Mouse (Mus musculus) heart, embryonic 10.5 days (tissue): ENCODE data around the gene Gm614. TPM values are rescaled to one million over a fixed set of nuclear protein-coding genes. Genes with fewer than 3 reads are reported as not detected.

ENCODE experiments used
- DNase-seq: peaks from one replicate; pipeline ENCODE4 v3.0.0-alpha.2; 2017; ENCODE audit warnings: low spot score
- H3K27ac ChIP-seq: fragments of 300-500 bp; sonication (generic); 2 replicates; pipeline ENCODE4 v1.5.1; 2016; ENCODE audit warnings: mild to moderate bottlenecking
- H3K27me3 ChIP-seq: fragments of 300-500 bp; sonication (generic); 2 replicates; pipeline ENCODE4 v1.6.1; 2016; ENCODE audit warnings: mild to moderate bottlenecking; ENCODE audit not compliant: poor library complexity, insufficient read depth, severe bottlenecking
- H3K36me3 ChIP-seq: fragments of 300-500 bp; sonication (generic); 2 replicates; pipeline ENCODE4 v1.6.1; 2016; ENCODE audit warnings: mild to moderate bottlenecking, moderate library complexity
- H3K4me1 ChIP-seq: fragments of 300-500 bp; sonication (generic); 2 replicates; pipeline ENCODE4 v1.6.1; 2016; ENCODE audit warnings: mild to moderate bottlenecking
- H3K4me3 ChIP-seq: fragments of 300-500 bp; sonication (generic); 2 replicates; pipeline ENCODE4 v1.5.1; 2016; ENCODE audit warnings: mild to moderate bottlenecking, moderate library complexity
- H3K9me3 ChIP-seq: fragments of 300-500 bp; sonication (generic); 2 replicates; pipeline ENCODE4 v1.6.1; 2016; ENCODE audit warnings: mild to moderate bottlenecking, moderate library complexity
- WGBS: fragments of 180-500 bp; shearing (Covaris S2); methylation state at CpG from one replicate; pipeline ENCODE4 v1.1.7; 2016; 5-methylcytosine and 5-hydroxymethylcytosine counted together
- polyA plus RNA-seq: library from polyadenylated mRNA; unstranded; fragments of >200 nt; fragmentation: Nextera tagmentation; extraction: Ambion mirVana; gene quantifications from 2 replicates; pipeline ENCODE4 v1.2.1, GENCODE M21; 2016

Gene Gm614
- polyA plus RNA-seq, 1 experiment from 2014 or later: not detected

DNA sequence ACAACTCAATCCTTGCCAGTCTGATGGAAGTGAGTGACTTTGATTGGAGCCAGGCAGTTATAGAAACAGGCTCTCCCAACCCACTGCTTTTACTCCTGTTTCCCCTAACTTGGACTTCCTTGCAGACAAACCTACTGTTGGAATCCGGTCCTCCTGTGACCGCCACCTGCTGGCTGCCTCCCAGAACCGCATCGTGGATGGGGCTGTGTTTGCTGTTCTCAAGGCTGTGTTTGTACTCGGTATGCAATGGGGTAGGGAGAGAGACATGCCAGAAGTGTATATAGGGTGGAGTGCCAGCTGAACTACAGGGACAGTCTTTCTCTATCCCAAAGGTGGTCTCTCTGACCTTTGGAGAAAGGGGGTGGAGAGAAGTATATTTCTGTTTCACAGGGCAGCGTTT lies 21.7 kb upstream of the Gm614 start:
- Histone ChIP-seq H3K9me3 (no peaks in the 10 kb centered on the region), H3K27me3 (peaks cover 5% of the 10 kb centered on the region; the same call in 1 of the 2 replicates), H3K4me1 (no peaks in the 10 kb centered on the region), H3K36me3 (peaks cover 98% of the 10 kb centered on the region), H3K27ac (no peak overlapping the region), H3K4me3 (no peak overlapping the region)
- 24% methylated on average over 6 of the region's 6 CpGs for WGBS
- DNase-seq: no peak

DNA sequence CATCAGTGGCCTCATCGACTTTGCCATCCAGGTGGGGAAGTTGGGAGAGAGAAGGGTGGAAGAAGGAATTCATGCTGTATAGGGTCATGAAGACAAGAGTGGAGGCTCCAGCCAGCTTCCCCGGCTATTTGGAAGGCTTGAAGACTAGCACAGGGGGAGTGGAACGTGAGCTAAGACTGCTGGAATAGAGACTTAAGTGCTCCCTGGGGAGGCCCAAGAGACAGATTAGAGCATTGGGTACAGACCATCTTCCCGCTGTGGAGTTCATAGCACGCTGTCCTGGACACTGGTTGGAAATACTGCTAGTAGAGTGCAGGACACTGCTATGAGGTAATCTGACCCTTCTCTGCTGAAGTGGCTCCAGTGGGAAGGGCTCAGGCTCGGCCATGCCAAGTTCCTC lies 19.0 kb upstream of the Gm614 start:
- H3K27ac ChIP-seq: no peak overlapping the region
- H3K4me3 ChIP-seq: no peak overlapping the region
- no peaks in the 10 kb centered on the region for H3K4me1 ChIP-seq
- DNase-seq: no peak
- H3K9me3 ChIP-seq: no peaks in the 10 kb centered on the region
- 79% methylated on average over 6 of the region's 6 CpGs for WGBS
- peaks cover 97% of the 10 kb centered on the region for H3K36me3 ChIP-seq
- H3K27me3 ChIP-seq: no peaks in the 10 kb centered on the region

DNA sequence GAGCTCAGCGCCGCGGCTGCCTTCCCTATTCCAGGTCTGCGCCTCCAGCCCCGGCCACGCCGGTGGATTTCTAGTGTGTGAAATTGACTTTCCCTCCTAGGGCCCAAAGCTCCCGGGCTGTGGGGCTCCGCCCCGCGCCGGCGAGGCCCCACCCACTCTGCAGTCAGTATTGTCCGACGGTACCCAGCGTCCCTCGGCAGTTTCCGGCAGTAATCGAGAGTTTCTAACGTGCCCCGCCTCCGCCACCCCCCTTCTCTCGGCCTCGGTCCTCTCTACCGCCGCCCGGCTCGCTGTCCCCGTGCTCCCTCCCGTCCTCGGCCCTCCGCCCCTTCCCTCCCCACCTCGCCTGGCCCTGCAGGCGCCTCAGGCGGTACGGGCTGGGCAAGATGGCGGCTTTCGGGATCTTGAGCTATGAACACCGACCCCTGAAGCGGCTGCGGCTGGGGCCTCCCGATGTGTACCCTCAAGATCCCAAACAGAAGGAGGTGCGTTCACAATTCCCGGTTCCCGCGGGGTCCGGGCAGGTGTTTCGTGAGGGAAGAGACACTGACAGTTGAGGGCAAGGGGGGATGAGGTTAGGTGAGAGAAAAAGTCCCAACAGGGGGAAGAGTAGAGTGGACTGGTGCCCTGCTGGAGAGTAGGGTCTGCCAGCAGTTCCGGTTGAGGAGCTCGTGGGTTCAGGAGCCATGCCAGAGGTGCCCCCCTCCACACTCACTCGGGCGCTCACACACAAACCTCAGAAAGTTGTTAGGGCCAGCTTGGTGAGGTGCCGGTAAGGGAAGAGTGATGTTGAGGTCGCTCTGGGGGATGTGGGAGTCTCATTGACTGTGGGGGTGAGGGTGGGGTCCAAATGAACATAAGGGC lies 10.3 kb upstream of the Gm614 start, which contains the start of gene Med12:
TSS of gene Med12 (plus strand) at position 156 of the 864 bp plus-strand sequence.
- Histone ChIP-seq H3K4me1 (peaks cover 4% of the 10 kb centered on the region; the same call in 1 of the 2 replicates), H3K27me3 (peaks cover 17% of the 10 kb centered on the region; the same call in 1 of the 2 replicates), H3K27ac (peak within 1 kb of the TSS; percentile 84), H3K4me3 (peak within 1 kb of the TSS; percentile 58), H3K9me3 (no peaks in the 10 kb centered on the region), H3K36me3 (peaks cover 30% of the 10 kb centered on the region)
- 16% methylated on average over 54 of the region's 54 CpGs for WGBS
- DNase-seq: peak; percentile 95

DNA sequence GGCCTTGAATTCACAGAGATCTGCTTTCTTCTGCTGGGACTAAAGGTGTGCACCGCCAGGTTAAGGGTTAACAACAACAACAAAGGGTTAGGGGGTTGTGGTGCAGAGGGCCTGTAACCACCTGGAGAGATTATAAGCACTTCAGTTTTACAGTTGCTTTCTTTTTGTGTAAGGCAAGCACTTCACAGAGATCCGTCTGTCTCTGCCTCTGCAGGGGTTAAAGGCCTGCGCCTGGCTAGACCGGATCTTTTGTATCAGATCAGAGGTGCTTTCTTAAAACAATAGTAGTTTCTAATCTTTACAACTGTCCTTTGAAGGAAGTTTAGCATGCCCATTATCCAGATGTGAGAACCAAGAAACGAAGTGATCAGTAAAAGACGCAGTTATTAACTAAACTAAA lies 9.6 kb upstream of the Gm614 start:
- DNase-seq: no peak
- WGBS: 23% methylated on average over 6 of the region's 6 CpGs
- Histone ChIP-seq H3K27ac (peak overlapping the region; percentile 84), H3K9me3 (no peaks in the 10 kb centered on the region), H3K36me3 (peaks cover 23% of the 10 kb centered on the region), H3K27me3 (peaks cover 17% of the 10 kb centered on the region; the same call in 1 of the 2 replicates), H3K4me1 (peaks cover 7% of the 10 kb centered on the region; the same call in 1 of the 2 replicates), H3K4me3 (peak overlapping the region; percentile 58)

DNA sequence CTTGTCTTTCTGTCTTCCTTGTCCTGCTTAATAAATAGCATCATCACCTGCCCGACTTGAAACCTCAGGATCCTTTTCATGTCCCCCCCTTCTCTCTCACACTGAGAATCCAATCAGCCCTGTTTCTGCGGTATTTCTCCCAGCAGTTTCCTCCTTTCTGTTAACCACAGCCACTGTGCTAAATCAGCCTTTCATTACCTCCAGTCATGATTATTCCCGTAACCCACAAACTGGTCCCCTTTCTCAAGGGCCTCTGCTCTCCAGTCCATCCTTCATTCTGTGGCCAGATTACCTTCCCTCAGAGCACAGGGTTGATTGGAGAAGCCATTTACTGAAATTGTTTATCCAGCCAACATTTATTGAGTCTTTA lies 4.9 kb upstream of the Gm614 start, which contains the start of gene Gm20489:
TSS of gene Gm20489 (minus strand) at position 269 of the 370 bp plus-strand sequence.
- Histone ChIP-seq H3K4me3 (0 out of 2 replicates have a peak within 1 kb of the TSS, but pooled peaks have one; percentile 1), H3K27me3 (peaks cover 7% of the 10 kb centered on the region; the same call in 1 of the 2 replicates), H3K27ac (0 out of 2 replicates have a peak within 1 kb of the TSS, but pooled peaks have one; percentile 29), H3K9me3 (no peaks in the 10 kb centered on the region), H3K36me3 (no peaks in the 10 kb centered on the region), H3K4me1 (peaks cover 18% of the 10 kb centered on the region)
- 43% methylated on average over 3 of the region's 3 CpGs for WGBS
- DNase-seq: no peak

DNA sequence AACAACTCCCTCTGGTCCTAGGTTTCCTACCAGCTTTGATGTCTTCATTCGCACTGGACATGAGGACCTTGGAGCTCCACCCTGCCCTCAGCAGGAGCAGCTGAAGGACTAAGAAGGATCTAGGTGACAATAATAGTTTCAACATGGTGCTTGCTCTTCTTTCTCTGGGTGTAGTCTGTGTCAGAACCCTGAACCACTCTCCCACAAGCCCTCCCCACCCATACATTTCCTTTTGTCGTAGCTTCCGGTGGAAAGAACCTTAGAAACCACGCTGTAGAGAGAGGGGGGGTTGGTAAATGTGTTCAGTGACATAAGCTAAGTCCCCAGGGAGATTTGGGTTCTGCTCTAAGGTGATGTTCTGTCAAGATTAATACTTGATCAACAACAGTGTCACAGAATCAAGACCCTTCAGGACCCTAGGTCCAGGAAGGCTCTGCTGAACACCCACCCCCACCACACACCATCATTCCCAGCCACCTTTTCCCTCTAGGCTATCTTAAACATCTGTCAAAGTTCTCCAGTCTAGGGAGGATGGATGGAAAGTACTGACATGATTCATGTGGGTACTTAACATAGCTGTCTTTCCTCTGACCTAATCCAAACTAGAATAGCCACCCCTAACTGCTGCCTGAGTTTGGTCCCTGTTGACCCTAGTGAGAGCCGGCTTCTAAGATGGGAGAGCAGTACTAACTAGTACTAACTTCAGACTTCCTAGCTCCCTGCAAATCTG lies 4.4 kb upstream of the Gm614 start, which contains the start of gene Il2rg:
TSS of gene Il2rg (minus strand) at position 231 of the 730 bp plus-strand sequence.
- Histone ChIP-seq H3K27ac (0 out of 2 replicates have a peak within 1 kb of the TSS, but pooled peaks have one; percentile 29), H3K9me3 (no peaks in the 10 kb centered on the region), H3K4me3 (0 out of 2 replicates have a peak within 1 kb of the TSS, but pooled peaks have one; percentile 1), H3K27me3 (peaks cover 4% of the 10 kb centered on the region; the same call in 1 of the 2 replicates), H3K36me3 (no peaks in the 10 kb centered on the region), H3K4me1 (peaks cover 18% of the 10 kb centered on the region)
- 59% methylated on average over 5 of the region's 5 CpGs for WGBS
- peak; percentile 33 for DNase-seq

DNA sequence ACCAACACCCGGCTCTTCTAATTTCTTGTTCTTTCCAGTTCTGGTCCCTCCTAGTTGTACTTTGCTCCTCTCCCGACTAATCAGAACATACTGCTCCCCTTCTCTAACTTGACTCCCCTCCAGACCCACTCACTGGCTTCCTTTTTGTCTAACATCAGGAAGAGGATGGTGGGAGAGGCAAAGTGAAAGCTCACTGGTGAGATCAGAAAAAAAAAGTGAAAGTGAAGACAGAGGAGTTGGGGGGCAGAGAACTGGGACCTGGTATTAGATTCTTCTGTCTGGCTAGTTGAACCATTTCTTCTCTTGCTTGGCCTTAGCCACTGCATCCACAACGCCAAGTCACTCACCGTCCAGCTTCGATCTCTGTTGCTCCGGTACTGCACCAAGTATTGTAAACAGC lies 2.8 kb upstream of the Gm614 start:
- H3K36me3 ChIP-seq: no peaks in the 10 kb centered on the region
- H3K9me3 ChIP-seq: no peaks in the 10 kb centered on the region
- H3K4me1 ChIP-seq: peaks cover 18% of the 10 kb centered on the region
- no peak for DNase-seq
- no peaks in the 10 kb centered on the region; the same call in 1 of the 2 replicates for H3K27me3 ChIP-seq
- H3K4me3 ChIP-seq: no peak overlapping the region
- H3K27ac ChIP-seq: no peak overlapping the region
- WGBS: 92% methylated on average over 6 of the region's 6 CpGs

DNA sequence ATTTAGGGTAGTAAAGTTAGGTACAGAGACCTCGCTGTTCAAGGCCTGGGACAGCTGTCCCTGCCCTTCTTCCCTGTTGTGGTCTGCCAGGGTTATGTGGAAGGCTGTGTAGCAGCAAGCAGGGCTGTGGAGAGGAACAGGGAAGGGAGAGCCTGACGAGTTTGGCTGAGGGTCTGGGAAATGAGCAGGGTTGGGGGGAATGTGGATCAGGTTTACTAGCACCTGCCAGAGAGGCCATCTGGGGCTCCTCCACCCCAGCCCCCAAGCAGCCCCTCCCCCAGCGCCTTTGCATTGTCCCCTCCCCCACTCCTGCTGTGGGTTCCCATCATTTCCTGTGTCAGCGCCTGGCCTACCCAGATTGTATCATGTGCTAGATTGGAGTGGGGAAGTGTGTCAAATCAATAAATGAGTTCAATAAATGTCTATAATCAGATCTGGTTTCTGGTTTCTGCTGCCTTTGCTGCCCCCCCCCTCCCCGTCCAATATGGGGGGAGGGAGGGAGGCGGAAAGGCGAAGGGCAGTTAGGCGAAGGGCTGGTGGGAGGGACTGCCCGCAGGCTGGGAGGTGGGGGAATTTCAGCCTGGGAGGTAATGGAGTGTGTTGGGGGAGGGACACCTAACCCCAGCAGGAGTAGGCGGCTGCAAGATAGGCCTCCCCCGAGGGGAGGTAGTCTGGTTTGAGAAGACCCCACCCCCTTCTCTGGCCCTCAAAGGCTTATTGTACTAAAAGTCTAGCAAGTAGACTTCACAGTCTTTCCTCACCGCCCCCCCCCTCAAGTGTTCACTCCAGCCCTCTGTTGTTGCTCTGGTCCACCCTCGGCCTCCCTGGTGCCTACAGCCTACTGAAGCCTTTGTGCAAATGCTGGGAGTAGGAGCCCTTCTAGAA lies 3.1 kb downstream of the Gm614 start:
- peak; percentile 75 for DNase-seq
- no peaks in the 10 kb centered on the region for H3K9me3 ChIP-seq
- peak overlapping the region; percentile 15 for H3K4me3 ChIP-seq
- WGBS: 25% methylated on average over 13 of the region's 13 CpGs
- H3K27ac ChIP-seq: peak overlapping the region; percentile 79
- H3K4me1 ChIP-seq: peaks cover 30% of the 10 kb centered on the region
- peaks cover 8% of the 10 kb centered on the region for H3K36me3 ChIP-seq
- peaks cover 9% of the 10 kb centered on the region; the same call in 1 of the 2 replicates for H3K27me3 ChIP-seq

DNA sequence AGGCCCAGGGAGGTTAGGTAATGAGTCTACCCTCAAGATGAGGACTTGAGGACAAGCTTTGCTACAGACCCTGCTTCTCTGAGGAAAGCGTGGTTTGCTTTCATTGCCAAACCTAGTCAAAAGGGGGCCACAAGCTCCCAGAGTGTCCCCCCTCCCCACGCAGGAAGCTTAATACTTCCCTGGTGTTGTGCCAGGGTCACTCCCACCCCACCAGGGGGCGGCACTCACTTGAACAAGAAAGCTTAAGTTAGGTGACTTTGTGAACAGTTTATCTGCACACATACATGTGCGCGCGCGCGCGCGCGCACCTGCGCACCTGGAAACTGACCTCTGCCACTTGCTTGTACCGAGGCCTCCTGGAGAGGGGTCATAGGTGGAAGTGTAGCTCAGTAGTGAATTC lies 7.2 kb downstream of the Gm614 start:
- Histone ChIP-seq H3K36me3 (peaks cover 8% of the 10 kb centered on the region), H3K4me3 (no peak overlapping the region; the same call in 1 of the 2 replicates), H3K4me1 (peaks cover 21% of the 10 kb centered on the region), H3K27me3 (peaks cover 9% of the 10 kb centered on the region; the same call in 1 of the 2 replicates), H3K27ac (no peak overlapping the region), H3K9me3 (no peaks in the 10 kb centered on the region)
- 75% methylated on average over 13 of the region's 13 CpGs for WGBS
- DNase-seq: no peak

DNA sequence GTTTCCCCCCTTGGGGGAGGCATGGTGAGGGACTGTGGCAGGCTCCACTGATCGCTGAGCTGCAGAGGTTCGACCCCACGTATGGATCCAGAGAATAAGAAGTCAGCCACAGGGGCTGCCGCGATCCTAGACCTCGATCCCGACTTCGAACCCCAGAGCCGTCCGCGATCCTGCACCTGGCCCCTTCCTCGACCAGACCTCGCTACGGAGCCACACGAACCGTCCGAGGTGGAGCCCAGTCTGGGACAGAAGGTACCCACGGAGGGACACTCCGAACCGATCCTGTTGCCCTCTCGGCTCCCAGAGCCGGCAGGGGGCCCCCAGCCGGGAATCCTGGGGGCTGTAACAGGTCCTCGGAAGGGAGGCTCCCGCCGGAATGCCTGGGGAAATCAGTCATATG lies 9.1 kb downstream of the Gm614 start:
- 16% methylated on average over 26 of the region's 26 CpGs for WGBS
- DNase-seq: peak; percentile 74
- H3K27me3 ChIP-seq: peaks cover 9% of the 10 kb centered on the region; the same call in 1 of the 2 replicates

DNA sequence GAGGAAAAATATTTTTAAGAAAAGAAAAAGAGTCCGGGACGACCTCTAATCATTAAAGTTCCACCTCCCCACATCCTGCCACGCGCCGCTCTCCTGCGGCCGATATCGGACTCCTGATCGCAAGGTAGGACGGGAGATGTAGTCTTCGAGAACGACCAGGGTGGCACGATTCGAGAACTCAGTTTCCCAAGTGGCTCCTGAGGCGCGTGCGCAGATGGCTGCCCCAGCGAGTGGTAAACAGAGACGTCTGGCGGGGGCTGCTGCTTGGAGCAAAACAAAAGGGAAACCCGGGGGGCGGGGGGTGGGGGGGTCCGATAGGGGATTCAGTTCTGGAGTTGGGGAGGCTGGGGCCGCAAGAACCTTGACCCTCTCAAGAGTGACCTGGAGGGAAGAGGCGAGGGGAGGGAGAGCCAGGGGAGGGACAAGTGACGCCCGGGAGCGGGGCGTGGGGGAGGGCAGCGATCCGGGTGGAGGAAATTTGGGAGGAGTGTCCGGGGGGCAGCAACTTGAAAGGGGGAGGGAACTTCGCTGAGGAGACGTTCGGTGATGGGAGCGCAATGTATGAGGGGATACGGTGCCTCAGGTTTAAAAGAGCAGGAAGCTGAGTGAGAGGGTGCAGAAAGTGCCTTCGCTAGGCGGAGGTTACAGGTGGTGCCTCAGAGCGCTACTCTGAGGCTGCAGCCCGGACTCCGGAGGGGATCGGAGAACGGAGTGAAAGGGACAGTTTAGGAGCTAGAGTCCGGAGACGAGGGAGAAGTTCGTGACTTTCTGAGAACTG lies 9.7 kb downstream of the Gm614 start, which contains the start of gene Foxo4:
TSS of gene Foxo4 (plus strand) at position 577 of the 778 bp plus-strand sequence.
- Histone ChIP-seq H3K4me3 (peak within 1 kb of the TSS; percentile 66), H3K36me3 (peaks cover 7% of the 10 kb centered on the region), H3K4me1 (peaks cover 9% of the 10 kb centered on the region; the same call in 1 of the 2 replicates), H3K9me3 (no peaks in the 10 kb centered on the region), H3K27me3 (peaks cover 9% of the 10 kb centered on the region; the same call in 1 of the 2 replicates), H3K27ac (peak within 1 kb of the TSS; percentile 86)
- WGBS: 13% methylated on average over 47 of the region's 47 CpGs
- peak; percentile 96 for DNase-seq

More for the DNA sequence above, 9.1 kb downstream of the Gm614 start:
- Histone ChIP-seq H3K27ac (peak overlapping the region; percentile 86), H3K4me3 (peak overlapping the region; percentile 66), H3K9me3 (no peaks in the 10 kb centered on the region), H3K4me1 (peaks cover 9% of the 10 kb centered on the region; the same call in 1 of the 2 replicates), H3K36me3 (peaks cover 8% of the 10 kb centered on the region)
